Mouse (Mus musculus) pancreas, adult 10 weeks (tissue): ENCODE measurements around the gene Asphd2. TPM values are rescaled to one million over a fixed set of nuclear protein-coding genes. Genes with fewer than 3 reads are reported as not detected.

Source experiments
- polyA plus RNA-seq: library from polyadenylated mRNA; stranded (reverse); fragments of 350-450 nt; fragmentation: Illumina TruSeq; extraction: RNeasy Lipid Tissue Mini Kit (QIAGEN cat#74804); gene quantifications from one replicate; pipeline ENCODE4 v1.2.3, GENCODE M21; 2015; ENCODE audit warnings: low read depth, low replicate concordance; ENCODE audit not compliant: insufficient read depth

The Asphd2 gene
- polyA plus RNA-seq = 0.85 TPM

DNA sequence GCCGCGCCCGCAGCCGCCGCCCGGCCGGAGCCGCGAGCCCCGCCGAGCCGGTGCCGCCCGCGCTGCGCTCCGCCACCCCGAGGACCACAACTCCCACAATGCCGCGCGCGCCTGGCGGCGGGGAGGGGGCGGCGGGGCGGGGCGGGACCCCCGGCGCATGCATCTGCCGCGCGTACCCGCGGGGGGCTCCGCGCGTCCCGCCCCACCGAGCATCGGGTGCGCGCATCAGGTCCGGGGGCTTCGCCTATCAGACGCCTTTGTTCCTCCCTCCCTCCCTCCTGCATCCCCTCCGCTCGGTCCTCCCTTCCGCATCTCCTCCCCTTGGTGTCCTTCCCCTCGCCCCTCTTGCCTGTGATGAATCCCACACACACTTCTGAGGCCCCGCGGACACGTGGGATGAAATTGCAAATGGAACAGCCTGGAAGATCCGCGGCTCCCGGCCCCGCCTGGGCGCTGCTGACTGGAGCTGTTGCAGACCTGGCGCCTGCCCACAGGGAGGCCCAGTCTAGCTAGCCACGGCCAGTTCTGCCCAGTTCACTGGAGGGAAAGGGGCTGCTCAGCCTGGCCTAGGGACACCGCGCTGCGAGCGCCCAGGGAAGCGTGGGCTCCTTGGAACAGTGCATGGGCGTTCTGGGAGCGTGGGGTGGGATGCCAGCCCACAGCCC is at the start of gene Asphd2:
Asphd2 (minus strand) TSS at position 88 of the 665 bp plus-strand sequence.

DNA sequence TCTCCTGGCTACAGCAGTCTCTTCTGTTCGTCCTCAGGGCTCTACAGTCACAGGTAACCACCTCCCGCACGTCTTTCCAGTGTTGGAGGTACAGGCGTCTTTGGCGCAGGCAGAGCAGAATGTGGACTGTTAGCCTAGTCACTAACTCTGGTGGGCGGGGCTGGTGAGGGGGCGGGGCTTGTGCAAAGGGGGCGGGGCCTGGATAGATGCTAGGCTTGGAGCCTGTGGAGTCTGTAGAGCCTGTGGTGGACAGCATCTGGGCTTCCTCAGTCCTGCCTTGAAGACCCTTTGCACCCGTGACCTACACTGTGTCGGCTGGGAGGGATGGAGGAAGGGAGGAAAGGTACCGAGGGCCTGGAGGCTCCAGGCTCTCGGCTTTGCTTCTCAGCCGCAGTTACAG is 38.8 kb downstream of the Asphd2 start, which contains the start of gene Gm6583:
Gm6583 (minus strand) TSS at position 124 of the 400 bp plus-strand sequence.

DNA sequence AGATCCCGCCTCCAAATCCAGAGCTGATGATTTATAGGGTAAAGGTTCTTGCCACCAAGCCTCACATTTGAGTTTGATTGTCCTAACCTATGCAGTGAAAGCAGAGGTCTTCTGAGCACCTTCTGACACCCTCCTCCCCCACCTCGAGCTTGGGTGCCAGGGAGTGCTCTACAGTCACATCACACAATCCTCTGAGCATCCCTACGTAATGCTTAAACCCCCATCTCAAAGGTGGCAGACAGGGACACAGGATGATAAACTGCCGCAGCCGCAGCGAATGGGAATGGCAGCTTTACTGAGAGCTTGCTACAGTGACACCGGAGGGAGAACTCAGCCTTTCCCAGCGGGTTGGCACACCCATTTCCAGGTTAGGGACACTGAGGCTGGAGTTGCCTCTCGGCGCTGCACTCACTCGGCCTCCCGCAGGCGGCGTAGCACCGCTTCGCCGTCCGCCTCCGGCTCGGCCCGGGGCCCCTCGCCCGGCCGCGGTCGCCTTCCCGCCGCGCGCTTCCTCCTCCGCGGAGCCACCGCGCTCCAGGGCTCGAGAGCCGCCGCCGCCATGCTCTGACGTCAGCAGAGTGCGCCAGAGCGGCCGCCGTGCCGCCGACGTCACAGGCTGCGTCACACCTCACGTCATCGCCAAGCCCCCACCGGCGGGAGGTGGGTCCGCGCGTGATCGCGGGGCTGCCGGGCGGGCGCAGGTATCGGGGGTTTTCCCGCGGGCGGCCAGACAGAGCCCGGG is 52.0 kb downstream of the Asphd2 start, which contains the start of the genes Srrd and Hps4:
Srrd (minus strand) TSS at position 578 of the 742 bp plus-strand sequence.
Hps4 (plus strand) TSS at position 621 of the 742 bp plus-strand sequence.

Other genes starting within 250 kb of the Asphd2 start
- not detected for gene Cryba4, start 142.3 kb downstream of the Asphd2 start, polyA plus RNA-seq
- not detected for gene Crybb1, start 139.1 kb downstream of the Asphd2 start, polyA plus RNA-seq
- gene Tpst2, start 118.2 kb downstream of the Asphd2 start, polyA plus RNA-seq = 28.0 TPM
- gene Tfip11, start 68.5 kb downstream of the Asphd2 start, polyA plus RNA-seq = 5.8 TPM
- 3.8 TPM for gene Srrd, start 51.8 kb downstream of the Asphd2 start, polyA plus RNA-seq
- gene Hps4, start 51.8 kb downstream of the Asphd2 start, polyA plus RNA-seq = 16.8 TPM
- gene Gm6583, start 38.8 kb downstream of the Asphd2 start, polyA plus RNA-seq = not detected
- gene Gm6588, start 54.6 kb upstream of the Asphd2 start, polyA plus RNA-seq = not detected
- 4.6 TPM for gene Sez6l, start 182.3 kb upstream of the Asphd2 start, polyA plus RNA-seq